Mouse (Mus musculus) heart, embryonic 13.5 days (tissue): ENCODE measurements around the gene Surf4. TPM values are rescaled to one million over a fixed set of nuclear protein-coding genes. Genes with fewer than 3 reads are reported as not detected.

Experiments
- ATAC-seq: fragments of 200-750 bp; cut with Nextera tagmentation; 2 replicates; pipeline ENCODE4 v1.8.0; 2017; ENCODE audit warnings: moderate TSS enrichment; ENCODE audit not compliant: insufficient number of reproducible peaks, low FRiP score, low TSS enrichment; ENCODE audit errors: extremely low read depth
- H3K27ac ChIP-seq: fragments of 300-500 bp; sonication (generic); replicated peaks from 2 replicates; pipeline ENCODE4 v1.5.1; 2015; ENCODE audit warnings: moderate library complexity, mild to moderate bottlenecking, inconsistent platforms
- H3K27me3 ChIP-seq: fragments of 300-500 bp; sonication (generic); replicated peaks from 2 replicates; pipeline ENCODE4 v1.6.1; 2015; ENCODE audit warnings: mild to moderate bottlenecking, inconsistent platforms
- H3K36me3 ChIP-seq: fragments of 300-500 bp; sonication (generic); 2 replicates; pipeline ENCODE4 v1.6.1; 2015; ENCODE audit warnings: mild to moderate bottlenecking, inconsistent platforms
- H3K4me1 ChIP-seq: fragments of 300-500 bp; sonication (generic); 2 replicates; pipeline ENCODE4 v1.6.1; 2015; ENCODE audit warnings: inconsistent platforms
- H3K4me2 ChIP-seq: fragments of 300-500 bp; sonication (generic); 2 replicates; pipeline ENCODE4 v1.6.1; 2015; ENCODE audit warnings: inconsistent platforms, mild to moderate bottlenecking, moderate library complexity
- H3K4me3 ChIP-seq: fragments of 300-500 bp; sonication (generic); 2 replicates; pipeline ENCODE4 v1.5.1; 2015; ENCODE audit warnings: moderate library complexity, mild to moderate bottlenecking, inconsistent platforms
- H3K9ac ChIP-seq: fragments of 300-500 bp; sonication (generic); 2 replicates; pipeline ENCODE4 v1.6.1; 2015; ENCODE audit warnings: inconsistent platforms, mild to moderate bottlenecking, moderate library complexity
- H3K9me3 ChIP-seq: fragments of 300-500 bp; sonication (generic); 2 replicates; pipeline ENCODE4 v1.6.1; 2016; ENCODE audit warnings: inconsistent platforms
- WGBS: fragments of 180-500 bp; shearing (Covaris S2); methylation state at CpG from one replicate; pipeline ENCODE4 v1.1.7; 2015; ENCODE audit warnings: mixed read lengths; 5-methylcytosine and 5-hydroxymethylcytosine counted together
- polyA plus RNA-seq: library from polyadenylated mRNA; unstranded; fragments of >200 nt; fragmentation: Nextera tagmentation; extraction: Ambion mirVana; gene quantifications from 2 replicates; pipeline ENCODE4 v1.2.1, GENCODE M21; 2015

Surf4 gene
- polyA plus RNA-seq, result 187 and 191 TPM in 2 replicates

- Histone ChIP-seq H3K36me3 (peaks cover 35% of the 10 kb centered on the region), H3K9ac (peak within 1 kb of the TSS; percentile 99), H3K4me1 (peaks cover 41% of the 10 kb centered on the region), H3K9me3 (no peaks in the 10 kb centered on the region), H3K27me3 (no peaks in the 10 kb centered on the region), H3K4me3 (peak within 1 kb of the TSS; percentile 90), H3K27ac (peak within 1 kb of the TSS; percentile 92), H3K4me2 (peak within 1 kb of the TSS; percentile 84)
- WGBS, result 2% methylated on average over 70 of the region's 70 CpGs
- ATAC-seq, result peak; percentile 93
Measured at GRCm38 (mm10) chr2:26933304-26934055, at the start of gene Surf4, which contains the start of gene Stkld1. TSS of gene Surf4 (minus strand) at chr2:26933928. TSS of gene Stkld1 (plus strand) at chr2:26934047.

- H3K36me3 ChIP-seq, result no peaks in the 10 kb centered on the region
- no peaks in the 10 kb centered on the region for H3K9me3 ChIP-seq
- no peaks in the 10 kb centered on the region for H3K4me1 ChIP-seq
- no peak overlapping the region for H3K4me3 ChIP-seq
- 74% methylated on average over 1 of the region's 1 CpGs for WGBS
- ATAC-seq, result no peak
- no peak overlapping the region for H3K9ac ChIP-seq
- H3K27me3 ChIP-seq, result peaks cover 49% of the 10 kb centered on the region
- no peak overlapping the region for H3K4me2 ChIP-seq
- no peak overlapping the region for H3K27ac ChIP-seq
Measured at GRCm38 (mm10) chr2:26980361-26980760, 46.6 kb upstream of the Surf4 start.

DNA sequence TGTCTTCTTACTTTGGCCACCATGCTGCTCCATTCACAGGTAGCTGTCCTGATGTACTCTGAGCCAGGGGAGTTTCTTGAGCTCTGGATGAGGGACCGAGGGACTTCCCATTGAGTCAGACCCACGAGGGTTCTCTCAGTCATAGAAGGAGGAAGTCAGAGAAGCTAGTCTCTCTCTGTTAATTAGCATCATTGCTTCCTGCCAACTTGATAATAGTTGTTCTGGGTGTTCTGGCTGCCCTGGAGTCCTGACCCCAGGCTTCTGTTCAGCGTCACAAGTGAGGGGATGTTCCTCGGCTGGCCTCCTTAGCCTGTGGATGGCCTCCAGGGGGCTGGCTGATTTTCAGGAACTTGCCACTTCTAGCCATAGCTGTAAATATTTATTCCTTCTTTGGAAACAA, 40.2 kb upstream of the Surf4 start:
- H3K4me3 ChIP-seq, result no peak overlapping the region
- no peaks in the 10 kb centered on the region for H3K4me1 ChIP-seq
- H3K4me2 ChIP-seq, result no peak overlapping the region
- peaks cover 40% of the 10 kb centered on the region for H3K27me3 ChIP-seq
- no peak overlapping the region for H3K27ac ChIP-seq
- no peak overlapping the region for H3K9ac ChIP-seq
- WGBS, result 31% methylated on average over 4 of the region's 4 CpGs
- no peak for ATAC-seq
- H3K36me3 ChIP-seq, result no peaks in the 10 kb centered on the region
- no peaks in the 10 kb centered on the region for H3K9me3 ChIP-seq

- H3K4me2 ChIP-seq, result no peak within 1 kb of the TSS
- H3K9ac ChIP-seq, result no peak within 1 kb of the TSS
- no peaks in the 10 kb centered on the region for H3K9me3 ChIP-seq
- H3K27ac ChIP-seq, result no peak within 1 kb of the TSS
- no peaks in the 10 kb centered on the region for H3K36me3 ChIP-seq
- 67% methylated on average over 3 of the region's 3 CpGs for WGBS
- H3K4me1 ChIP-seq, result no peaks in the 10 kb centered on the region
- no peak for ATAC-seq
- H3K27me3 ChIP-seq, result peaks cover 37% of the 10 kb centered on the region
- H3K4me3 ChIP-seq, result no peak within 1 kb of the TSS
Measured at GRCm38 (mm10) chr2:26973116-26973515, 39.4 kb upstream of the Surf4 start, which contains the start of gene Adamts13. TSS of gene Adamts13 (plus strand) at chr2:26973416.

DNA sequence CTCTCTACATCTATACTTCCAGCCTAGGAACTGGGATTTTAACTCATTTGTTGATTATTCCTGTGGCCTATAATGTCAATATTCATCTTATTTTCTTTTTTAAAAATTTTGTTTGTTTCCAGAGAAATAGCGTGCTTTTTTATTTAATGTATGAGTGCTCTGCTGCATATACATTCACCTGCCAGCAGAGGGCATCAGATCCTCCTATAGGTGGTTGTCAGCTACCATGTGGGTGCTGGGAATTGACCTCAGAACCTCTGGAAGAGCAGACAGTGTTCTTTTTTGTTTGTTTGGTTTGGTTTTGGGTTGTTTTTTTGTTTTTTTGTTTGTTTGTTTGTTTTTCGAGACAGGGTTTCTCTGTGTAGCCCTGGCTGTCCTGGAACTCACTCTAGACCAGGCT, 33.5 kb upstream of the Surf4 start:
- 55% methylated on average over 2 of the region's 2 CpGs for WGBS
- no peak overlapping the region for H3K9ac ChIP-seq
- H3K27me3 ChIP-seq, result peaks cover 10% of the 10 kb centered on the region; the same call in 1 of the 2 replicates
- H3K27ac ChIP-seq, result no peak overlapping the region
- no peak for ATAC-seq
- no peak overlapping the region for H3K4me3 ChIP-seq
- H3K4me1 ChIP-seq, result peaks cover 20% of the 10 kb centered on the region
- H3K36me3 ChIP-seq, result peaks cover 2% of the 10 kb centered on the region
- H3K9me3 ChIP-seq, result peaks cover 5% of the 10 kb centered on the region; the same call in 1 of the 2 replicates
- no peak overlapping the region for H3K4me2 ChIP-seq

- no peak for ATAC-seq
- Histone ChIP-seq H3K36me3 (peaks cover 26% of the 10 kb centered on the region), H3K9ac (peak overlapping the region; percentile 94), H3K27me3 (no peaks in the 10 kb centered on the region), H3K4me2 (peak overlapping the region; percentile 95), H3K27ac (peak overlapping the region; percentile 97), H3K4me1 (peaks cover 30% of the 10 kb centered on the region), H3K9me3 (peaks cover 5% of the 10 kb centered on the region; the same call in 1 of the 2 replicates), H3K4me3 (peak overlapping the region; percentile 87)
- 18% methylated on average over 14 of the region's 14 CpGs for WGBS
Measured at GRCm38 (mm10) chr2:26964724-26965370, 31.1 kb upstream of the Surf4 start.

DNA sequence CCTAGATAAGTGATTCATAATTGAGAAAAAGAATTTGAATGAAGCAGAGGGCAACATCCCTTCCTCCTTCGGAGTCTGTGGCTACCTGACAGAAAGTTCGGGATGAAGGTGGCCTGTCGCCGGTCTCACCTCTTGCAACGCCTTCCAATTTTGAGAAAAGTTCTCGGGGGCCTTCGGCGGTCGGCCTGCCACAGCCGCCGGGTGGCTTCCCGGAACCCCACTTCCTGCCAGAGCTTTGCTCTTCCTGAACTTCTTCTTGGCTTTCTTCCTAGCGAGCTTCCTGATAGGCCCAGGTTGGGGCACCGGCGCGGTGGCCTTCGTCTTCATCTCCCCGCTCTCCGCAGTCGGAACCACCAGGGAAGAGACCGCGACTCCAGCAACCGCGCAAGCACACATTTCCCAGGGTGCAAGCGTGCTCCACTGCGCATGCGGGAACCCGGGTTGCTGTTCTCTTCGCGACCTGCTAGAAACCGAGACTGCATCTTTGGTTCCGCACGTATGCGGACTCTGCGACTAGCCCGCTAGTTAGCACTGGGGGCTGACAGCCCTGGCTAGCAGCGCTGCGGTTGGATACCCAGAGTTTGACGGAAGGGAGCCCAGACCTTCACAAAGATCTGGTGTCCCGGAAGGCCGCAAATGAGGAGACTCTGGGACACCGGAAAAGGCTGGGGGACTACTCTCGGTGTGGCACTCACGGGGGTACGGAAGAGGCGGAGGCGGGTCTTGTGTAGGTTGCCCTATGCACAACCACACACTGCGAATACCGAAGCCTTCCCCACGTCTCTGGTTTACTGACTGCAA, 30.4 kb upstream of the Surf4 start, which contains the start of gene Rexo4:
TSS of gene Rexo4 (minus strand) at position 464 of the 801 bp plus-strand sequence.
- peak within 1 kb of the TSS; percentile 95 for H3K4me2 ChIP-seq
- no peaks in the 10 kb centered on the region for H3K27me3 ChIP-seq
- H3K4me3 ChIP-seq, result peak within 1 kb of the TSS; percentile 87
- H3K36me3 ChIP-seq, result peaks cover 31% of the 10 kb centered on the region
- under 1% methylated on average over 50 of the region's 50 CpGs for WGBS
- peaks cover 5% of the 10 kb centered on the region; the same call in 1 of the 2 replicates for H3K9me3 ChIP-seq
- peak; percentile 78 for ATAC-seq
- peaks cover 30% of the 10 kb centered on the region for H3K4me1 ChIP-seq
- peak within 1 kb of the TSS; percentile 97 for H3K27ac ChIP-seq
- H3K9ac ChIP-seq, result peak within 1 kb of the TSS; percentile 94

- H3K4me2 ChIP-seq, result no peak overlapping the region
- H3K27me3 ChIP-seq, result no peaks in the 10 kb centered on the region
- 71% methylated on average over 4 of the region's 4 CpGs for WGBS
- peaks cover 63% of the 10 kb centered on the region for H3K36me3 ChIP-seq
- H3K4me1 ChIP-seq, result peaks cover 30% of the 10 kb centered on the region
- no peaks in the 10 kb centered on the region for H3K9me3 ChIP-seq
- H3K27ac ChIP-seq, result no peak overlapping the region
- no peak for ATAC-seq
- H3K4me3 ChIP-seq, result no peak overlapping the region
- H3K9ac ChIP-seq, result no peak overlapping the region
Measured at GRCm38 (mm10) chr2:26960756-26961155, 27.0 kb upstream of the Surf4 start.

GRCm38 (mm10) chr2:26957488-26957859, 23.7 kb upstream of the Surf4 start:
- Histone ChIP-seq H3K9ac (no peak overlapping the region), H3K9me3 (no peaks in the 10 kb centered on the region), H3K4me3 (no peak overlapping the region), H3K4me2 (no peak overlapping the region), H3K4me1 (peaks cover 12% of the 10 kb centered on the region), H3K36me3 (peaks cover 95% of the 10 kb centered on the region), H3K27me3 (no peaks in the 10 kb centered on the region), H3K27ac (no peak overlapping the region)
- 94% methylated on average over 2 of the region's 2 CpGs for WGBS
- no peak for ATAC-seq

- Histone ChIP-seq H3K9me3 (no peaks in the 10 kb centered on the region), H3K36me3 (peaks cover 94% of the 10 kb centered on the region), H3K4me2 (no peak overlapping the region), H3K4me3 (no peak overlapping the region), H3K4me1 (peaks cover 6% of the 10 kb centered on the region), H3K9ac (no peak overlapping the region), H3K27me3 (no peaks in the 10 kb centered on the region), H3K27ac (no peak overlapping the region)
- 90% methylated on average over 12 of the region's 12 CpGs for WGBS
- no peak for ATAC-seq
Measured at GRCm38 (mm10) chr2:26956811-26957487, 23.2 kb upstream of the Surf4 start.
